Mouse (Mus musculus) kidney, postnatal 0 days (tissue): Measurements from ENCODE around the gene Nf2. TPM values are rescaled to one million over a fixed set of nuclear protein-coding genes. Genes with fewer than 3 reads are reported as not detected.
"Not testable (repeated sequence)": the region's sequence is repeated elsewhere in the genome, so short reads cannot be mapped to it uniquely, and the experiment has no call there.

Experiments used
- ATAC-seq: fragments of 200-750 bp; cut with Nextera tagmentation; replicated peaks from 2 replicates; pipeline ENCODE4 v1.8.0; 2017; ENCODE audit warnings: low read depth, moderate number of reproducible peaks, moderate TSS enrichment, moderate library complexity; ENCODE audit not compliant: low FRiP score
- DNase-seq: peaks from one replicate; pipeline ENCODE4 v3.0.0-alpha.2; 2016; ENCODE audit warnings: low spot score
- H3K27ac ChIP-seq: fragments of 300-500 bp; sonication (generic); 2 replicates; pipeline ENCODE4 v1.5.1; 2014; ENCODE audit warnings: mild to moderate bottlenecking
- H3K27me3 ChIP-seq: fragments of 300-500 bp; sonication (generic); 2 replicates; pipeline ENCODE4 v1.6.1; 2014; ENCODE audit warnings: low read length, mixed read lengths; ENCODE audit not compliant: insufficient read depth
- H3K36me3 ChIP-seq: fragments of 300-500 bp; sonication (generic); 2 replicates; pipeline ENCODE4 v1.6.1; 2014; ENCODE audit warnings: low read length, mixed read lengths; ENCODE audit not compliant: insufficient read depth
- H3K4me1 ChIP-seq: fragments of 300-500 bp; sonication (generic); replicated peaks from 2 replicates; pipeline ENCODE4 v1.6.1; 2014; ENCODE audit warnings: antibody characterized with exemption, low read length, mixed read lengths; ENCODE audit not compliant: insufficient read depth
- H3K4me2 ChIP-seq: fragments of 300-500 bp; sonication (generic); 2 replicates; pipeline ENCODE4 v1.6.1; 2014; ENCODE audit warnings: mild to moderate bottlenecking, low read length, moderate library complexity, mixed read lengths
- H3K4me3 ChIP-seq: fragments of 300-500 bp; sonication (generic); replicated peaks from 2 replicates; pipeline ENCODE4 v1.5.1; 2014; ENCODE audit warnings: low read depth, low read length
- H3K9ac ChIP-seq: fragments of 300-500 bp; sonication (generic); 2 replicates; pipeline ENCODE4 v1.6.1; 2014; ENCODE audit warnings: low read depth, low read length
- H3K9me3 ChIP-seq: fragments of 300-500 bp; sonication (generic); replicated peaks from 2 replicates; pipeline ENCODE4 v1.6.1; 2016; ENCODE audit warnings: low read length, inconsistent platforms, mixed read lengths
- CTCF ChIP-seq: IDR thresholded peaks from 2 replicates; pipeline ENCODE4 v1.5.1; 2016; ENCODE audit warnings: antibody characterized with exemption, low read depth, mild to moderate bottlenecking, moderate library complexity
- WGBS: fragments of 180-500 bp; shearing (Covaris S2); extraction: QIAGEN DNeasy Blood & Tissue Kit; methylation state at CpG from one replicate; pipeline ENCODE4 v1.1.7; 2014; 5-methylcytosine and 5-hydroxymethylcytosine counted together
- polyA plus RNA-seq: library from polyadenylated mRNA; unstranded; fragments of >200 nt; fragmentation: Nextera tagmentation; extraction: Ambion mirVana; gene quantifications from 2 replicates; pipeline ENCODE4 v1.2.1, GENCODE M21; 2015

Nf2 gene
- polyA plus RNA-seq, 1 experiment from 2014 or later: 33.3 TPM

GRCm38 (mm10) chr11:4803008-4803407 is 46.3 kb downstream of the Nf2 start:
- Histone ChIP-seq H3K36me3 (peaks cover 5% of the 10 kb centered on the region), H3K27me3 (no peaks in the 10 kb centered on the region), H3K27ac (no peak overlapping the region), H3K9ac (no peak overlapping the region), H3K9me3 (no peaks in the 10 kb centered on the region), H3K4me3 (no peak overlapping the region), H3K4me1 (no peaks in the 10 kb centered on the region), H3K4me2 (no peak overlapping the region)
- WGBS: 67% methylated on average over 9 of the region's 9 CpGs
- ATAC-seq (no peak), DNase-seq (no peak)
- TF ChIP-seq CTCF: no peak

GRCm38 (mm10) chr11:4802401-4802800 is 46.9 kb downstream of the Nf2 start:
- H3K9me3 ChIP-seq, H3K9ac ChIP-seq, DNase-seq, H3K36me3 ChIP-seq, H3K27me3 ChIP-seq, H3K4me3 ChIP-seq, ATAC-seq, H3K27ac ChIP-seq, H3K4me1 ChIP-seq, H3K4me2 ChIP-seq: not testable (repeated sequence)
- WGBS: 91% methylated on average over 2 of the region's 2 CpGs

- Histone ChIP-seq H3K36me3 (peaks cover 5% of the 10 kb centered on the region), H3K4me2 (no peak overlapping the region), H3K4me3 (no peak overlapping the region), H3K9ac (no peak overlapping the region), H3K4me1 (no peaks in the 10 kb centered on the region), H3K9me3 (no peaks in the 10 kb centered on the region), H3K27me3 (no peaks in the 10 kb centered on the region), H3K27ac (no peak overlapping the region)
- no peak for TF ChIP-seq CTCF
- ATAC-seq: no peak
- WGBS: 30% methylated on average over 4 of the region's 4 CpGs
- DNase-seq: peak; percentile 77
Measured at GRCm38 (mm10) chr11:4800654-4801053, 48.7 kb downstream of the Nf2 start.

DNA sequence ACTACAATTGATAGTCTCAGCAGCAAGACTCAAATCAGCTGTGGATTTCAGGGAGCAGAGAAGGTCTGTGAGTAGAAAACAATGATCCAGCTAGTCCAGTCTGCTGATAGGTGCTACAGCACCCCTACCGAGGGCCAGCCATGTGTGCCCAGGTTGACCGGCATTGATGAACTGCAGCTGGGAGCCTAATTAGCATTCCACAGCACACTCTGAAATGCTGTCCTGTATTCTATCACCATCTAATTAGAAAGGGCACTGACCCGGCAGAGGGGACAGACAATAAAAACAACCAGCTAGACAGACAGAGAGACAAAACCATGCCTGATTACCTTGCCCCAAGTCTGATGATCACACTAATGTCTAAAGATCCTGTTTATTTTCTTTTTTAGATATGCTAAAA is 56.3 kb downstream of the Nf2 start:
- DNase-seq (peak; percentile 7), ATAC-seq (no peak)
- Histone ChIP-seq H3K36me3 (peaks cover 14% of the 10 kb centered on the region), H3K4me1 (no peaks in the 10 kb centered on the region), H3K4me3 (no peak overlapping the region), H3K27ac (no peak overlapping the region), H3K4me2 (no peak overlapping the region), H3K9me3 (no peaks in the 10 kb centered on the region), H3K9ac (no peak overlapping the region), H3K27me3 (no peaks in the 10 kb centered on the region)
- WGBS: 16% methylated on average over 3 of the region's 3 CpGs
- TF ChIP-seq CTCF: no peak

GRCm38 (mm10) chr11:4791549-4791948 is 57.8 kb downstream of the Nf2 start:
- Histone ChIP-seq H3K4me3 (no peak overlapping the region), H3K27me3 (no peaks in the 10 kb centered on the region), H3K4me1 (no peaks in the 10 kb centered on the region), H3K9me3 (no peaks in the 10 kb centered on the region), H3K9ac (no peak overlapping the region), H3K4me2 (no peak overlapping the region), H3K36me3 (peaks cover 28% of the 10 kb centered on the region), H3K27ac (no peak overlapping the region)
- ATAC-seq (no peak), DNase-seq (peak; percentile 6)
- TF ChIP-seq CTCF: no peak
- 63% methylated on average over 6 of the region's 6 CpGs for WGBS

DNA sequence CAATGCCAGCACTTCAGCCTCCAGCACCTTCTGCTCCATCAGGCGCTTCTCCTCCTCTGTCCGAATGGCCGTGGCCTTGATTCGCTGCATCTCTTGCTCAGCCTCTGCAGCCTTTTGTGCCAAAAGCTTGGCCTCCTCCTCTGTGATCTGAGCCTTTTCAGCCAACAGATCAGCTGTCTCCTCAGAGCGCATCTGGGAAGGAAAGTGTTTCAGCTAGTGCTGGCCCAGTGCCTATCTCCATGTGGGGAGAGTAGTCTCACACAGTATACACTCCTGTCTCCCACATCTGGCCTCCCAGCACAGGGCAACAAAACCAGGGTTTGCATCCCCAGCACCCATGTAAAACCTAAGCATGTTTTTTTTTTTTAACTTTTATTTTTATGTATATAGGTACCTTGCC is 59.6 kb downstream of the Nf2 start:
- 93% methylated on average over 5 of the region's 5 CpGs for WGBS
- ATAC-seq (no peak), DNase-seq (no peak)
- Histone ChIP-seq H3K4me3 (no peak overlapping the region), H3K4me1 (no peaks in the 10 kb centered on the region), H3K9me3 (no peaks in the 10 kb centered on the region), H3K4me2 (no peak overlapping the region), H3K27ac (no peak overlapping the region), H3K36me3 (peaks cover 37% of the 10 kb centered on the region), H3K27me3 (no peaks in the 10 kb centered on the region), H3K9ac (no peak overlapping the region)
- no peak for TF ChIP-seq CTCF

DNA sequence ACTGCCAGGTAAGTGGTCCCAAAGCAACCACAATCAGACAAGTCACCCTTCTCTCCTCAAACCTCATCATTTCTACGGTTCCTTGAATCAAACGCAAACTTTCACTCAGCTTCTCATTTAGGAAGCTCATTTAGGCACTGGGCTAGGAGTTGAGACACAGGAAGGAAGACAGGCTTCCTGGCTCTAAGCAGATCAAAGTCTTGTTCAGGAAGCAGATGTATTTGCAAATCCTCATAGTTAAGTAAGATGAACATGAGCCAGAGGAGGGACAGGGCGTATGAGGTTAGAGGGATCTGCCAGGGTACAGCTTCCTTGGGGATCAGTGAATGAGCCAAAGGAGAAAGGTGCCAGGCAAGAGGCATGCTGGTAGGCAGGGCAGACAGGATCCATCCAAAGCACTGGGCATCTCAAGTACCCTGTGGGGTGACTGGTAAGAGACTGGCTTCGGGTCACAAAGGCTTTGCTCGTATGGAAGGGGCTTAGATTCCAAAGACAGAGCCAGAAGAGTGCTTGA is 64.7 kb downstream of the Nf2 start:
- no peaks in the 10 kb centered on the region for H3K4me1 ChIP-seq
- no peak overlapping the region for H3K9ac ChIP-seq
- H3K4me2 ChIP-seq: no peak overlapping the region
- H3K4me3 ChIP-seq: no peak overlapping the region
- H3K27ac ChIP-seq: no peak overlapping the region
- peaks cover 39% of the 10 kb centered on the region for H3K36me3 ChIP-seq
- WGBS: 68% methylated on average over 5 of the region's 5 CpGs
- ATAC-seq (no peak), DNase-seq (peak; percentile 17)
- H3K9me3 ChIP-seq: no peaks in the 10 kb centered on the region
- no peak for TF ChIP-seq CTCF
- no peaks in the 10 kb centered on the region for H3K27me3 ChIP-seq
